Mouse (Mus musculus) lung, embryonic 16.5 days (tissue): ENCODE measurements at regions not wholly inside any gene's neighbourhood (a gene's known extent, or its start where the extent isn't known, plus 50 kb on each side); places are given as distances from the start of the nearest gene placed in this dataset.

Source experiments
- ATAC-seq: fragments of 200-750 bp; cut with Nextera tagmentation; 2 replicates; pipeline ENCODE4 v1.8.0; 2017; ENCODE audit warnings: low read depth, mild to moderate bottlenecking, moderate library complexity
- H3K27ac ChIP-seq: fragments of 300-500 bp; sonication (generic); 2 replicates; pipeline ENCODE4 v1.5.1; 2014; ENCODE audit warnings: mild to moderate bottlenecking, control low read depth, low read length
- H3K27me3 ChIP-seq: fragments of 300-500 bp; sonication (generic); 2 replicates; pipeline ENCODE4 v1.6.1; 2014; ENCODE audit warnings: low read depth, low read length, mixed read lengths; ENCODE audit not compliant: control insufficient read depth, insufficient read depth
- H3K36me3 ChIP-seq: fragments of 300-500 bp; sonication (generic); 2 replicates; pipeline ENCODE4 v1.6.1; 2014; ENCODE audit warnings: low read length; ENCODE audit not compliant: control insufficient read depth, insufficient read depth
- H3K4me1 ChIP-seq: fragments of 300-500 bp; sonication (generic); replicated peaks from 2 replicates; pipeline ENCODE4 v1.6.1; 2014; ENCODE audit warnings: low read length, mixed read lengths; ENCODE audit not compliant: control insufficient read depth, insufficient read depth
- H3K4me2 ChIP-seq: fragments of 300-500 bp; sonication (generic); 2 replicates; pipeline ENCODE4 v1.6.1; 2014; ENCODE audit warnings: low read depth, low read length, control low read depth
- H3K4me3 ChIP-seq: fragments of 300-500 bp; sonication (generic); 2 replicates; pipeline ENCODE4 v1.5.1; 2014; ENCODE audit warnings: mild to moderate bottlenecking, low read length, control low read depth
- H3K9ac ChIP-seq: fragments of 300-500 bp; sonication (generic); 2 replicates; pipeline ENCODE4 v1.6.1; 2014; ENCODE audit warnings: low read length, control low read depth
- H3K9me3 ChIP-seq: fragments of 300-500 bp; sonication (generic); 2 replicates; pipeline ENCODE4 v1.6.1; 2016; ENCODE audit warnings: low read length; ENCODE audit not compliant: control insufficient read depth
- WGBS: fragments of 180-500 bp; shearing (Covaris S2); extraction: QIAGEN DNeasy Blood & Tissue Kit; methylation state at CpG from one replicate; pipeline ENCODE4 v1.1.7; 2014; 5-methylcytosine and 5-hydroxymethylcytosine counted together

GRCm38 (mm10) chr4:72534563-72534962 is 317.9 kb downstream of the Aldoart1 start:
- Histone ChIP-seq H3K4me3 (no peak overlapping the region), H3K36me3 (no peaks in the 10 kb centered on the region), H3K4me2 (no peak overlapping the region), H3K27ac (no peak overlapping the region), H3K9ac (no peak overlapping the region), H3K27me3 (no peaks in the 10 kb centered on the region), H3K9me3 (no peaks in the 10 kb centered on the region), H3K4me1 (no peaks in the 10 kb centered on the region)
- no peak for ATAC-seq
- WGBS = 28% methylated on average over 1 of the region's 1 CpGs

- no peak overlapping the region for H3K4me2 ChIP-seq
- no peaks in the 10 kb centered on the region for H3K27me3 ChIP-seq
- no peak overlapping the region for H3K9ac ChIP-seq
- no peak for ATAC-seq
- H3K36me3 ChIP-seq = no peaks in the 10 kb centered on the region
- H3K4me1 ChIP-seq = no peaks in the 10 kb centered on the region
- no peak overlapping the region for H3K27ac ChIP-seq
- no peak overlapping the region for H3K4me3 ChIP-seq
- no peaks in the 10 kb centered on the region for H3K9me3 ChIP-seq
Observed at GRCm38 (mm10) chr4:72524630-72525029, 323.9 kb upstream of the Tle1 start.

GRCm38 (mm10) chr4:72524100-72524499 is 323.4 kb upstream of the Tle1 start:
- Histone ChIP-seq H3K9me3 (no peaks in the 10 kb centered on the region), H3K4me2 (no peak overlapping the region), H3K4me3 (no peak overlapping the region), H3K4me1 (no peaks in the 10 kb centered on the region), H3K27me3 (no peaks in the 10 kb centered on the region), H3K27ac (no peak overlapping the region), H3K9ac (no peak overlapping the region), H3K36me3 (no peaks in the 10 kb centered on the region)
- no peak for ATAC-seq
- WGBS = 40% methylated on average over 1 of the region's 1 CpGs

GRCm38 (mm10) chr4:72511220-72511619 is 310.5 kb upstream of the Tle1 start:
- ATAC-seq = no peak
- Histone ChIP-seq H3K4me1 (no peaks in the 10 kb centered on the region), H3K27ac (no peak overlapping the region), H3K9me3 (no peaks in the 10 kb centered on the region), H3K27me3 (no peaks in the 10 kb centered on the region), H3K36me3 (no peaks in the 10 kb centered on the region), H3K4me3 (no peak overlapping the region), H3K9ac (no peak overlapping the region), H3K4me2 (no peak overlapping the region)
- 57% methylated on average over 1 of the region's 1 CpGs for WGBS

GRCm38 (mm10) chr4:72481748-72482147 is 281.0 kb upstream of the Tle1 start:
- H3K4me2 ChIP-seq = no peak overlapping the region
- no peak overlapping the region for H3K27ac ChIP-seq
- H3K27me3 ChIP-seq = no peaks in the 10 kb centered on the region
- no peaks in the 10 kb centered on the region for H3K9me3 ChIP-seq
- H3K36me3 ChIP-seq = no peaks in the 10 kb centered on the region
- 59% methylated on average over 1 of the region's 1 CpGs for WGBS
- no peak overlapping the region for H3K4me3 ChIP-seq
- no peak overlapping the region for H3K9ac ChIP-seq
- H3K4me1 ChIP-seq = no peaks in the 10 kb centered on the region
- no peak for ATAC-seq

- Histone ChIP-seq H3K4me3 (no peak overlapping the region), H3K9me3 (no peaks in the 10 kb centered on the region), H3K9ac (no peak overlapping the region), H3K36me3 (no peaks in the 10 kb centered on the region), H3K27me3 (no peaks in the 10 kb centered on the region), H3K4me1 (no peaks in the 10 kb centered on the region), H3K27ac (no peak overlapping the region), H3K4me2 (no peak overlapping the region)
- 33% methylated on average over 3 of the region's 3 CpGs for WGBS
- ATAC-seq = peak; percentile 57; the same call in 1 of the 2 replicates
Observed at GRCm38 (mm10) chr4:72480535-72480934, 279.8 kb upstream of the Tle1 start.

- no peak for ATAC-seq
- 35% methylated on average over 1 of the region's 1 CpGs for WGBS
- no peak overlapping the region for H3K4me2 ChIP-seq
Observed at GRCm38 (mm10) chr4:72469236-72469875, 268.6 kb upstream of the Tle1 start.

GRCm38 (mm10) chr4:72444177-72444770 is 243.6 kb upstream of the Tle1 start:
- Histone ChIP-seq H3K27me3 (no peaks in the 10 kb centered on the region), H3K4me3 (no peak overlapping the region), H3K27ac (no peak overlapping the region), H3K9ac (no peak overlapping the region), H3K4me1 (no peaks in the 10 kb centered on the region), H3K4me2 (no peak overlapping the region), H3K9me3 (no peaks in the 10 kb centered on the region), H3K36me3 (no peaks in the 10 kb centered on the region)
- ATAC-seq = no peak

More at GRCm38 (mm10) chr4:72469236-72469875, 268.6 kb upstream of the Tle1 start:
- Histone ChIP-seq H3K27me3 (no peaks in the 10 kb centered on the region), H3K27ac (no peak overlapping the region), H3K4me1 (no peaks in the 10 kb centered on the region), H3K9me3 (no peaks in the 10 kb centered on the region), H3K9ac (no peak overlapping the region), H3K36me3 (no peaks in the 10 kb centered on the region), H3K4me3 (no peak overlapping the region)

- H3K4me2 ChIP-seq = no peak overlapping the region
- no peak overlapping the region for H3K27ac ChIP-seq
- no peaks in the 10 kb centered on the region for H3K4me1 ChIP-seq
- no peak for ATAC-seq
- no peaks in the 10 kb centered on the region for H3K9me3 ChIP-seq
- no peak overlapping the region for H3K4me3 ChIP-seq
- no peak overlapping the region for H3K9ac ChIP-seq
- no peaks in the 10 kb centered on the region for H3K27me3 ChIP-seq
- H3K36me3 ChIP-seq = no peaks in the 10 kb centered on the region
Observed at GRCm38 (mm10) chr4:72437367-72437766, 236.6 kb upstream of the Tle1 start.

- H3K4me1 ChIP-seq = no peaks in the 10 kb centered on the region
- no peak overlapping the region for H3K27ac ChIP-seq
- no peaks in the 10 kb centered on the region for H3K36me3 ChIP-seq
- no peak overlapping the region for H3K9ac ChIP-seq
- 76% methylated on average over 1 of the region's 1 CpGs for WGBS
- H3K27me3 ChIP-seq = no peaks in the 10 kb centered on the region
- no peak overlapping the region for H3K4me2 ChIP-seq
- no peak for ATAC-seq
- no peak overlapping the region for H3K4me3 ChIP-seq
- H3K9me3 ChIP-seq = no peaks in the 10 kb centered on the region
Observed at GRCm38 (mm10) chr4:72425316-72425715, 224.6 kb upstream of the Tle1 start.
